Mouse (Mus musculus) intestine, postnatal 0 days (tissue): Measurements from ENCODE around the gene Washc1. TPM values are rescaled to one million over a fixed set of nuclear protein-coding genes. Genes with fewer than 3 reads are reported as not detected.

ENCODE experiments used
- ATAC-seq: fragments of 200-750 bp; cut with Nextera tagmentation; 2 replicates; pipeline ENCODE4 v1.8.0; 2017; ENCODE audit warnings: mild to moderate bottlenecking, moderate TSS enrichment, moderate library complexity
- H3K27ac ChIP-seq: fragments of 300-500 bp; sonication (generic); 2 replicates; pipeline ENCODE4 v1.5.1; 2014; ENCODE audit warnings: mild to moderate bottlenecking, low read depth, low read length, moderate library complexity
- H3K27me3 ChIP-seq: fragments of 300-500 bp; sonication (generic); replicated peaks from 2 replicates; pipeline ENCODE4 v1.6.1; 2014; ENCODE audit warnings: low read length, mixed read lengths; ENCODE audit not compliant: control insufficient read depth, insufficient read depth
- H3K36me3 ChIP-seq: fragments of 300-500 bp; sonication (generic); 2 replicates; pipeline ENCODE4 v1.6.1; 2014; ENCODE audit warnings: mild to moderate bottlenecking, moderate library complexity; ENCODE audit not compliant: control insufficient read depth, insufficient read depth
- H3K4me1 ChIP-seq: fragments of 300-500 bp; sonication (generic); replicated peaks from 2 replicates; pipeline ENCODE4 v1.6.1; 2014; ENCODE audit warnings: antibody characterized with exemption, low read length, mixed read lengths; ENCODE audit not compliant: control insufficient read depth, insufficient read depth
- H3K4me2 ChIP-seq: fragments of 300-500 bp; sonication (generic); replicated peaks from 2 replicates; pipeline ENCODE4 v1.6.1; 2014; ENCODE audit warnings: low read depth, mild to moderate bottlenecking, moderate library complexity
- H3K4me3 ChIP-seq: fragments of 300-500 bp; sonication (generic); 2 replicates; pipeline ENCODE4 v1.5.1; 2014; ENCODE audit warnings: low read depth, low read length
- H3K9ac ChIP-seq: fragments of 300-500 bp; sonication (generic); 2 replicates; pipeline ENCODE4 v1.6.1; 2014; ENCODE audit warnings: mild to moderate bottlenecking, low read depth, low read length
- H3K9me3 ChIP-seq: fragments of 300-500 bp; sonication (generic); 2 replicates; pipeline ENCODE4 v1.6.1; 2016; ENCODE audit warnings: mixed run types; ENCODE audit not compliant: control insufficient read depth
- CTCF ChIP-seq: sonication (generic); IDR thresholded peaks from 2 replicates; pipeline ENCODE4 v1.5.1; 2016; ENCODE audit warnings: low read depth, mild to moderate bottlenecking, control low read depth, antibody characterized with exemption, moderate library complexity
- WGBS: fragments of 180-500 bp; shearing (Covaris S2); extraction: QIAGEN DNeasy Blood & Tissue Kit; methylation state at CpG from one replicate; pipeline ENCODE4 v1.1.7; 2014; 5-methylcytosine and 5-hydroxymethylcytosine counted together
- polyA plus RNA-seq: library from polyadenylated mRNA; unstranded; fragments of >200 nt; fragmentation: Nextera tagmentation; extraction: Ambion mirVana; gene quantifications from 2 replicates; pipeline ENCODE4 v1.2.1, GENCODE M21; 2015

Washc1 gene
- polyA plus RNA-seq, 1 experiment from 2014 or later, result 24.8 TPM

DNA sequence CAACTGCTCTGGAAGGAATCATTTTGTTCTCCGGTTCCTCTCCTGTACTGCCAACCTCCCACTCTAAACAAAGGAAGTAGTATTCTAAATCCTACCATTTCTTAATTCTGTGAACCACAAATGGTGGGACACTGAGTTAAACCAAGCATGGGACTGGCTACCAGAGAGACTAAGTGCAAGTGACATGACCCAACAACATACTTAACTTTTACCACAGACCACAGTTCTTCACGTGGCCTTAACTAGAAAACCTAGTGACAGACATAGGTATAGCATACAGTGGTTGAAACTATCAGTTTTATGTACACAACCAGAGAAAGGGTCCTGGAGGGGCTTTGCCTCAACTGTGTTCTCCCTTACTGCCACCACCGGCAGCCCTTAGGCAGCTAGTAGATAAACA lies 18.7 kb upstream of the Washc1 start:
- H3K27ac ChIP-seq, result no peak overlapping the region
- no peaks in the 10 kb centered on the region for H3K27me3 ChIP-seq
- no peaks in the 10 kb centered on the region for H3K9me3 ChIP-seq
- WGBS, result 60% methylated on average over 3 of the region's 3 CpGs
- H3K4me1 ChIP-seq, result no peaks in the 10 kb centered on the region
- H3K36me3 ChIP-seq, result peaks cover 21% of the 10 kb centered on the region
- no peak overlapping the region for H3K4me3 ChIP-seq
- no peak for TF ChIP-seq CTCF
- H3K9ac ChIP-seq, result no peak overlapping the region
- no peak overlapping the region for H3K4me2 ChIP-seq
- no peak for ATAC-seq

- no peaks in the 10 kb centered on the region for H3K27me3 ChIP-seq
- peak overlapping the region; percentile 63 for H3K4me2 ChIP-seq
- H3K9me3 ChIP-seq, result no peaks in the 10 kb centered on the region
- under 1% methylated on average over 41 of the region's 41 CpGs for WGBS
- peak overlapping the region; percentile 95 for H3K27ac ChIP-seq
- 0 out of 2 replicates have a peak, but pooled peaks have one; percentile 0 for TF ChIP-seq CTCF
- 0 out of 2 replicates have a peak, but pooled peaks cover 4% of the 10 kb centered on the region for H3K4me1 ChIP-seq
- peak overlapping the region; percentile 91 for H3K4me3 ChIP-seq
- H3K9ac ChIP-seq, result peak overlapping the region; percentile 86
- no peaks in the 10 kb centered on the region for H3K36me3 ChIP-seq
- peak; percentile 58 for ATAC-seq
These were observed 10.6 kb upstream of the Washc1 start for GRCm38 (mm10) chr17:66100566-66101379.

DNA sequence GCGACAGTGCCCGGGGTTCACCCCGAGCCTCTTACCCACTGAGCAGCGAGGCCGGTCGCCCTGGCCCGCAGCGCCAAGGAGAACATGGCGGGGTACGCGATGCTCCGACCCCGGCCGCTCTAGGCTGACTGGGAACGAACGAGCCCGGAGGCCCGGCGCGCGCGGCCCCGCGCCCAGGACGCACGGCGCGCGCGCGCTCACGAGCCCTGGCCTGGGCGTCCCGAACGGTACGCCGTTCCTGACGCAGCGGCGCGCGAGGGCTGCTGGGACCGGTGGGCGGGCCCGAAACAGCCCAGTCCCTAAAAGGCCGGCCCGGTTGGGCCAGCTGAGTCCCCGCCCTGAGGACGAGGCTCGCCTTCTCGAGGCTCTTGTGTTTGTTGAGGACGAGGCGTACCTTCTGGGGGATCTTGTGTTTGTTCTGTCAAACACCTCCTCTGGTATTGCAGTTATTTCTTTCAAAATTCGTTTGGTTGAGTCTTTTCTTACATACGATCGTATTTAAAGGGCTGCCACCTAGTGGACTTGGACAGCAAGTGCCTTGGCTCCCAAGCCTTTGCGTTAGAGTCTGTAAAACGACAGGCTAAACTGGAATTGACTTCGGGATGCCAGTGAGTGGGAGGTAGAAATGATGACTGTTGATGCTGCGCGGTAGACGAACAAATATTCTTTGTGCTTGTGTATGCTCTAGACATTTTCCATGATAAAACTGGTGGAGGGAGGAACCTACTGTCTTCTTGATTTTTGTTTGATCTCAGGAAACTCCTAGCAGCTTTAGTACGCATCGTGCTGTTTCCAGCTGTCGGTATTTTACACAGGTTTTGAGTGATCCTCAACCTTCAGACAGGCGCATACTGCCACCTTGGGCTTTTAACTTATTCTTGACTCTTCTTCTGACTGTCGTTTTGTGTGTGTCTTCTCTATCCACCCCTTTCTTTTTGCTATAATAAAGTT lies 9.7 kb upstream of the Washc1 start, which contains the start of gene Ndufv2:
Gene Ndufv2, minus strand, starts transcription at position 180 of the 951 bp plus-strand sequence.
- no peaks in the 10 kb centered on the region for H3K27me3 ChIP-seq
- TF ChIP-seq CTCF, result peak; percentile 82
- peak within 1 kb of the TSS; percentile 86 for H3K9ac ChIP-seq
- H3K27ac ChIP-seq, result peak within 1 kb of the TSS; percentile 95
- H3K4me2 ChIP-seq, result peak within 1 kb of the TSS; percentile 63
- H3K9me3 ChIP-seq, result no peaks in the 10 kb centered on the region
- H3K4me1 ChIP-seq, result 0 out of 2 replicates have a peak, but pooled peaks cover 4% of the 10 kb centered on the region
- WGBS, result under 1% methylated on average over 66 of the region's 67 CpGs
- peak; percentile 99 for ATAC-seq
- H3K4me3 ChIP-seq, result peak within 1 kb of the TSS; percentile 91
- no peaks in the 10 kb centered on the region for H3K36me3 ChIP-seq

GRCm38 (mm10) chr17:66104076-66104475 lies 7.3 kb upstream of the Washc1 start:
- no peak for ATAC-seq
- TF ChIP-seq CTCF, result no peak
- Histone ChIP-seq H3K27ac (no peak overlapping the region), H3K27me3 (no peaks in the 10 kb centered on the region), H3K9me3 (no peaks in the 10 kb centered on the region), H3K4me3 (no peak overlapping the region), H3K4me1 (no peaks in the 10 kb centered on the region), H3K4me2 (no peak overlapping the region), H3K36me3 (no peaks in the 10 kb centered on the region), H3K9ac (no peak overlapping the region)
- WGBS, result 80% methylated on average over 7 of the region's 7 CpGs

DNA sequence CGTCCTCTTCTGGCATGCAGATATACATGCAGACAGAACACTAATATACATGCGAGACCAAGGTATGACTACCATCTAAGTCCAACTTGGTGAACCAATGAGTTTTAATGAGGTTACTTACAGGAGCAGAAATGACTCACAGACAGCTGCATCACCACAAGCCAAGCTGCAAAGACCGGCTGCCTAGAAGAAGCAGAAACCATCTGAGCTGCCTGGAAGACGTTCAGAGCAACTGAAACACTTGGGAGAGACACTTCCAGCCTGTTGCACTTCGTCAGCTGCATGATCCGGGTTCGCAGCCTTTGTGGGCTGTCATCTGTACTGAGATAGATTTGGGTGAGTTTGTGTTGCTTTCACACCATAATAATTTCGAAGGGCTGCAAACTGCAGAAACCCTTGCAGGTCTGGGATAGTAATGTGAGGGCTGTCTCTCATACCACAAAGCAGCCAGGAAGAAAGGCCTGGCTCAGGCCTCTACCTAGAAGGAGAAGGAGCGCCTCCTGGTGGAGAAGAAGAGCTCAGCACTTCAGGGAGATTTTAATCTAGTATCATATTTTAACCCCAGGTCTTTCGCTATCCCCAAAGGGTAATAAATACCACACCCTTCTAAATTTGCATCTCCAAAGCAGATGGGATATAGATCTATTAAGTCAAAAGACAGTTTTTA lies 4.6 kb upstream of the Washc1 start:
- Histone ChIP-seq H3K9ac (no peak overlapping the region), H3K27me3 (no peaks in the 10 kb centered on the region), H3K4me1 (no peaks in the 10 kb centered on the region), H3K4me2 (no peak overlapping the region), H3K4me3 (no peak overlapping the region), H3K36me3 (no peaks in the 10 kb centered on the region), H3K27ac (no peak overlapping the region), H3K9me3 (no peaks in the 10 kb centered on the region)
- peak; percentile 92 for TF ChIP-seq CTCF
- ATAC-seq, result no peak
- 47% methylated on average over 10 of the region's 10 CpGs for WGBS

DNA sequence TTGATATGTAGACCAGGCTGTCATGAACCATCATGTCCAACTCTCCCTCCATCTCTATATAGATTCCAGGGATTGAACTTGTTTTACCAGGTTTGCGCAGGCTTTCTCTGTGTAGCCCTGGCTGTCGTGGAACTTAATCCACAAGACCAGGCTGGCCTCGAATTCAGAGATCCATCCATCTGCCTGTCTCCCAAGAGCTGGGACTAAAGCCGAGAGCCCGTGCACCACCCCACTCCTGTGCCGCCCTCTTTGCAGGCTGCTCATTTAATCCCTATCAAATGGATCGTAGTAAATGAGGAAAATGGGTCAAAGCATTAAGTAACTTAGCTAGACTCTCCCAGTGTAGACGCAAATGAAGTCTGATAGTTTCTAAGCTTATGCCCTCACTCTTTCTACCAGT lies 3.9 kb upstream of the Washc1 start:
- Histone ChIP-seq H3K9ac (no peak overlapping the region), H3K4me2 (no peak overlapping the region), H3K27me3 (no peaks in the 10 kb centered on the region), H3K27ac (no peak overlapping the region), H3K9me3 (no peaks in the 10 kb centered on the region), H3K4me3 (no peak overlapping the region), H3K36me3 (no peaks in the 10 kb centered on the region), H3K4me1 (peaks cover 6% of the 10 kb centered on the region)
- TF ChIP-seq CTCF, result no peak
- ATAC-seq, result no peak
- 72% methylated on average over 8 of the region's 8 CpGs for WGBS
